Mouse (Mus musculus) lung, embryonic 16.5 days (tissue): ENCODE data around the gene Gm34302. TPM values are rescaled to one million over a fixed set of nuclear protein-coding genes. Genes with fewer than 3 reads are reported as not detected.

Experiments
- ATAC-seq: fragments of 200-750 bp; cut with Nextera tagmentation; 2 replicates; pipeline ENCODE4 v1.8.0; 2017; ENCODE audit warnings: low read depth, mild to moderate bottlenecking, moderate library complexity
- H3K27ac ChIP-seq: fragments of 300-500 bp; sonication (generic); 2 replicates; pipeline ENCODE4 v1.5.1; 2014; ENCODE audit warnings: mild to moderate bottlenecking, control low read depth, low read length
- H3K27me3 ChIP-seq: fragments of 300-500 bp; sonication (generic); 2 replicates; pipeline ENCODE4 v1.6.1; 2014; ENCODE audit warnings: low read depth, low read length, mixed read lengths; ENCODE audit not compliant: control insufficient read depth, insufficient read depth
- H3K36me3 ChIP-seq: fragments of 300-500 bp; sonication (generic); 2 replicates; pipeline ENCODE4 v1.6.1; 2014; ENCODE audit warnings: low read length; ENCODE audit not compliant: control insufficient read depth, insufficient read depth
- H3K4me1 ChIP-seq: fragments of 300-500 bp; sonication (generic); replicated peaks from 2 replicates; pipeline ENCODE4 v1.6.1; 2014; ENCODE audit warnings: low read length, mixed read lengths; ENCODE audit not compliant: control insufficient read depth, insufficient read depth
- H3K4me2 ChIP-seq: fragments of 300-500 bp; sonication (generic); 2 replicates; pipeline ENCODE4 v1.6.1; 2014; ENCODE audit warnings: low read depth, low read length, control low read depth
- H3K4me3 ChIP-seq: fragments of 300-500 bp; sonication (generic); 2 replicates; pipeline ENCODE4 v1.5.1; 2014; ENCODE audit warnings: mild to moderate bottlenecking, low read length, control low read depth
- H3K9ac ChIP-seq: fragments of 300-500 bp; sonication (generic); 2 replicates; pipeline ENCODE4 v1.6.1; 2014; ENCODE audit warnings: low read length, control low read depth
- H3K9me3 ChIP-seq: fragments of 300-500 bp; sonication (generic); 2 replicates; pipeline ENCODE4 v1.6.1; 2016; ENCODE audit warnings: low read length; ENCODE audit not compliant: control insufficient read depth
- WGBS: fragments of 180-500 bp; shearing (Covaris S2); extraction: QIAGEN DNeasy Blood & Tissue Kit; methylation state at CpG from one replicate; pipeline ENCODE4 v1.1.7; 2014; 5-methylcytosine and 5-hydroxymethylcytosine counted together
- polyA plus RNA-seq: library from polyadenylated mRNA; unstranded; fragments of >200 nt; fragmentation: Nextera tagmentation; extraction: Ambion mirVana; gene quantifications from 2 replicates; pipeline ENCODE4 v1.2.1, GENCODE M21; 2015

Gene Gm34302
- polyA plus RNA-seq, 1 experiment from 2014 or later: not detected

DNA sequence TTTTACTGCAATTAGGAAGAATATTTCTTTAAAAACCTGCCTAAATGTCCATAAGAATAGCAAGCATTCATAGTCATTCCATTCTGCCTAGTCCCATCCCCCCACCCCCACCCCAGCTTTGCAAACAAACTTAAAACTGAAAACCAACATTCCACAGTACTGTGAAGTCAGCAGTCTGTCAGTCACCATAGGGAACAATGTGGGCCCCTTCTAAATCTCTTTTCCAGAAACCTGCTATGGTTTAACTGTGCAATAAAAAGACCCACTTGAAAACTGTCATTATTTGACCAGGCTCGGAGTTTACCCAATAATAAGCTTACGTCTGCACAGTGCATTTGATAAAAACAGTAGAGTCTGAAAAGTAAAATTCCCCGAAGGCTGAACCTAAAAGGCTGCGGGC is 9.9 kb upstream of the Gm34302 start:
- 50% methylated on average over 4 of the region's 4 CpGs for WGBS
- H3K36me3 ChIP-seq: no peaks in the 10 kb centered on the region
- H3K9ac ChIP-seq: no peak overlapping the region
- H3K27ac ChIP-seq: peak overlapping the region; percentile 39
- no peaks in the 10 kb centered on the region for H3K27me3 ChIP-seq
- no peak overlapping the region for H3K4me2 ChIP-seq
- ATAC-seq: peak; percentile 87
- no peaks in the 10 kb centered on the region for H3K9me3 ChIP-seq
- no peak overlapping the region for H3K4me3 ChIP-seq
- no peaks in the 10 kb centered on the region for H3K4me1 ChIP-seq

DNA sequence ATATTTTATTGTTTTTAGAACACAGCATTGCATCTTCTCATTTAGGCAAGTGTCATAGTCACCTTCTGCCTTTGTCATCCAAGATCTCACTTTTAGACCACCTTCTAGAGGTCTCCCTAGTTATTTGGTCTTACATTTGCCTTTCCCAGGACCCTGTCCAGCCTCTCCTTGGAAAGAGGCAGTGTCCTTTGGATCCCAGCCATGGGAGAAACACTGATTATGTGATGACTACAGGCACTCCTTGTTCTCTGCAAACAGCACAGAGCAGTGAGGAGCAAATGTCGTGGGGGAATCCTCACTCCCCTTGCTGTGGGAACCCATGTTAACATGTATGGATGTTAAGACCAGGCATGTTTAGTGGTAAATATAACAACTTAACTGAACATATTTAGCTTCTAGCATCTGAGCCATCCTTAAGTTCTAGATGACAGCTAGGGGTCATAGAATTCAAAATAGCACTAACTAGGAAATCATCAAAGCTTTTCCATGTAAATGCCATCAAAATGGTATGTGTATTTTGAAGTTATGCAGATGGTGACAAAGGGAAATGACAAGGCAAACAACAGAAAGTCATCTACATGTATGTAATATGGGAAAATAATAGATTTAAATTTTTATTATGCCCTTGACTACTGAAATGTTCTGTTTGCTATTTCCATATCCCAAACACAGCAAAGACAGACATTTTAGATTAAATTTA is 43.1 kb downstream of the Gm34302 start:
- H3K27me3 ChIP-seq: no peaks in the 10 kb centered on the region
- H3K36me3 ChIP-seq: no peaks in the 10 kb centered on the region
- no peak overlapping the region for H3K4me3 ChIP-seq
- H3K4me1 ChIP-seq: peaks cover 2% of the 10 kb centered on the region; the same call in 1 of the 2 replicates
- H3K4me2 ChIP-seq: no peak overlapping the region
- H3K27ac ChIP-seq: peak overlapping the region; percentile 76
- H3K9ac ChIP-seq: no peak overlapping the region
- 35% methylated on average over 1 of the region's 1 CpGs for WGBS
- H3K9me3 ChIP-seq: no peaks in the 10 kb centered on the region
- peak; percentile 93 for ATAC-seq

DNA sequence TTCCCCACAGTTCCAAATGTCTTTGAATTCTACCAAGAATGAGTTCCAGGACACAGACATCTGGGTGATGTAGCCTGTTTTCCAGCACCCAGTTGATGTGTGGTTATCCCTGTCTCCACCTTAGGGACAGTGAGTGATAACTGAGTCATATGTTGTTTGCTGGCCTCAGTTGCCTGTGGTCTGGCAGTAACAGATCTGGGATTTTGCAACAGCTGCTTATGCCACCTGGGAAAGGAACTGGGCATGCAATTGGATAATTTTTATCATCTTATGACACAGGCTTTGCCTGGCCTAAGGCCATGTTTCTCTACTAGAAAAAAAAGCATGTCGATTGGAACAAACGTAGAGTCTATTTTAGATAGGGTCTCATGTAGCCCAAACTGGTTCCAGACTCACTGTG is 43.9 kb downstream of the Gm34302 start:
- peak; percentile 46; the same call in 1 of the 2 replicates for ATAC-seq
- H3K4me2 ChIP-seq: no peak overlapping the region
- H3K36me3 ChIP-seq: no peaks in the 10 kb centered on the region
- no peaks in the 10 kb centered on the region for H3K27me3 ChIP-seq
- 72% methylated on average over 2 of the region's 2 CpGs for WGBS
- H3K4me1 ChIP-seq: peaks cover 2% of the 10 kb centered on the region; the same call in 1 of the 2 replicates
- H3K4me3 ChIP-seq: no peak overlapping the region
- H3K9me3 ChIP-seq: no peaks in the 10 kb centered on the region
- H3K27ac ChIP-seq: peak overlapping the region; percentile 76
- no peak overlapping the region for H3K9ac ChIP-seq

GRCm38 (mm10) chr3:63438898-63439297 is 44.8 kb downstream of the Gm34302 start:
- no peak for ATAC-seq
- Histone ChIP-seq H3K4me1 (peaks cover 2% of the 10 kb centered on the region; the same call in 1 of the 2 replicates), H3K36me3 (no peaks in the 10 kb centered on the region), H3K9me3 (no peaks in the 10 kb centered on the region), H3K27me3 (no peaks in the 10 kb centered on the region), H3K4me2 (no peak overlapping the region), H3K27ac (no peak overlapping the region), H3K4me3 (no peak overlapping the region), H3K9ac (no peak overlapping the region)
- whole genome bisulfite sequencing: 77% methylated on average over 3 of the region's 3 CpGs

Other genes starting within 250 kb of the Gm34302 start
- gene Mme, start 242.3 kb downstream of the Gm34302 start, polyA plus RNA-seq: 7.3 and 8.1 TPM in 2 replicates